Mouse (Mus musculus) kidney, embryonic 15.5 days (tissue): ENCODE measurements at regions not wholly inside any gene's neighbourhood (a gene's known extent, or its start where the extent isn't known, plus 50 kb on each side); places are given as distances from the start of the nearest gene placed in this dataset.

Experiments used
- ATAC-seq: fragments of 200-750 bp; cut with Nextera tagmentation; replicated peaks from 2 replicates; pipeline ENCODE4 v1.8.0; 2017; ENCODE audit warnings: moderate TSS enrichment; ENCODE audit not compliant: low FRiP score
- H3K27ac ChIP-seq: fragments of 300-500 bp; sonication (generic); 2 replicates; pipeline ENCODE4 v1.5.1; 2015; ENCODE audit warnings: mild to moderate bottlenecking, inconsistent platforms
- H3K27me3 ChIP-seq: fragments of 300-500 bp; sonication (generic); 2 replicates; pipeline ENCODE4 v1.6.1; 2015; ENCODE audit warnings: inconsistent platforms
- H3K36me3 ChIP-seq: fragments of 300-500 bp; sonication (generic); 2 replicates; pipeline ENCODE4 v1.6.1; 2015; ENCODE audit warnings: inconsistent platforms
- H3K4me1 ChIP-seq: fragments of 300-500 bp; sonication (generic); 2 replicates; pipeline ENCODE4 v1.6.1; 2015; ENCODE audit warnings: inconsistent platforms
- H3K4me2 ChIP-seq: fragments of 300-500 bp; sonication (generic); 2 replicates; pipeline ENCODE4 v1.6.1; 2015; ENCODE audit warnings: moderate library complexity, mild to moderate bottlenecking, inconsistent platforms
- H3K4me3 ChIP-seq: fragments of 300-500 bp; sonication (generic); replicated peaks from 2 replicates; pipeline ENCODE4 v1.5.1; 2015; ENCODE audit warnings: mild to moderate bottlenecking, inconsistent platforms
- H3K9ac ChIP-seq: fragments of 300-500 bp; sonication (generic); 2 replicates; pipeline ENCODE4 v1.6.1; 2015; ENCODE audit warnings: mild to moderate bottlenecking, inconsistent platforms
- H3K9me3 ChIP-seq: fragments of 300-500 bp; sonication (generic); replicated peaks from 2 replicates; pipeline ENCODE4 v1.6.1; 2016; ENCODE audit warnings: inconsistent platforms
- WGBS: fragments of 180-500 bp; shearing (Covaris S2); methylation state at CpG from one replicate; pipeline ENCODE4 v1.1.7; 2015; ENCODE audit warnings: mixed read lengths; 5-methylcytosine and 5-hydroxymethylcytosine counted together

GRCm38 (mm10) chr19:32912323-32912722 is 155.0 kb downstream of the Pten start:
- H3K27me3 ChIP-seq: no peaks in the 10 kb centered on the region
- peaks cover 7% of the 10 kb centered on the region; the same call in 1 of the 2 replicates for H3K4me1 ChIP-seq
- no peak for ATAC-seq
- H3K36me3 ChIP-seq: no peaks in the 10 kb centered on the region
- no peak overlapping the region for H3K27ac ChIP-seq
- 90% methylated on average over 3 of the region's 3 CpGs for WGBS
- no peak overlapping the region for H3K4me3 ChIP-seq
- H3K9me3 ChIP-seq: no peaks in the 10 kb centered on the region
- no peak overlapping the region for H3K9ac ChIP-seq
- H3K4me2 ChIP-seq: no peak overlapping the region

GRCm38 (mm10) chr19:32916507-32917280 is 159.4 kb downstream of the Pten start:
- Histone ChIP-seq H3K4me2 (no peak overlapping the region), H3K4me1 (peaks cover 7% of the 10 kb centered on the region; the same call in 1 of the 2 replicates), H3K9ac (no peak overlapping the region), H3K36me3 (no peaks in the 10 kb centered on the region), H3K4me3 (no peak overlapping the region), H3K27ac (no peak overlapping the region), H3K9me3 (no peaks in the 10 kb centered on the region), H3K27me3 (no peaks in the 10 kb centered on the region)
- WGBS: 48% methylated on average over 8 of the region's 8 CpGs
- ATAC-seq: peak; percentile 68

- H3K36me3 ChIP-seq: no peaks in the 10 kb centered on the region
- WGBS: 76% methylated on average over 3 of the region's 3 CpGs
- H3K27me3 ChIP-seq: no peaks in the 10 kb centered on the region
- H3K9me3 ChIP-seq: no peaks in the 10 kb centered on the region
- H3K4me1 ChIP-seq: peaks cover 7% of the 10 kb centered on the region; the same call in 1 of the 2 replicates
- no peak overlapping the region for H3K27ac ChIP-seq
- no peak for ATAC-seq
- H3K4me3 ChIP-seq: no peak overlapping the region
- no peak overlapping the region for H3K4me2 ChIP-seq
- H3K9ac ChIP-seq: no peak overlapping the region
Measured at GRCm38 (mm10) chr19:32921021-32921420, 163.7 kb downstream of the Pten start.

- no peak for ATAC-seq
- Histone ChIP-seq H3K27ac (no peak overlapping the region), H3K4me1 (0 out of 2 replicates have a peak, but pooled peaks cover 2% of the 10 kb centered on the region), H3K4me3 (no peak overlapping the region), H3K9ac (no peak overlapping the region), H3K27me3 (no peaks in the 10 kb centered on the region), H3K4me2 (no peak overlapping the region), H3K36me3 (no peaks in the 10 kb centered on the region), H3K9me3 (no peaks in the 10 kb centered on the region)
- WGBS: 95% methylated on average over 3 of the region's 3 CpGs
Measured at GRCm38 (mm10) chr19:32923911-32924310, 166.6 kb downstream of the Pten start.

GRCm38 (mm10) chr19:32925628-32926505 is 168.6 kb downstream of the Pten start:
- Histone ChIP-seq H3K4me1 (0 out of 2 replicates have a peak, but pooled peaks cover 2% of the 10 kb centered on the region), H3K27me3 (no peaks in the 10 kb centered on the region), H3K27ac (no peak overlapping the region), H3K9me3 (no peaks in the 10 kb centered on the region), H3K9ac (no peak overlapping the region), H3K36me3 (no peaks in the 10 kb centered on the region), H3K4me2 (no peak overlapping the region), H3K4me3 (no peak overlapping the region)
- 51% methylated on average over 6 of the region's 6 CpGs for WGBS
- ATAC-seq: no peak

- no peaks in the 10 kb centered on the region for H3K9me3 ChIP-seq
Measured at GRCm38 (mm10) chr19:32926571-32926970, 169.3 kb downstream of the Pten start.

GRCm38 (mm10) chr19:32933676-32934075 is 176.4 kb downstream of the Pten start:
- Histone ChIP-seq H3K4me3 (no peak overlapping the region), H3K9me3 (no peaks in the 10 kb centered on the region), H3K4me2 (no peak overlapping the region), H3K27ac (no peak overlapping the region), H3K4me1 (no peaks in the 10 kb centered on the region), H3K9ac (no peak overlapping the region), H3K36me3 (no peaks in the 10 kb centered on the region), H3K27me3 (no peaks in the 10 kb centered on the region)
- 81% methylated on average over 5 of the region's 5 CpGs for whole genome bisulfite sequencing
- ATAC-seq: no peak

More at GRCm38 (mm10) chr19:32926571-32926970, 169.3 kb downstream of the Pten start:
- H3K36me3 ChIP-seq: no peaks in the 10 kb centered on the region
- ATAC-seq: no peak
- no peak overlapping the region for H3K4me3 ChIP-seq
- H3K9ac ChIP-seq: no peak overlapping the region
- WGBS: 79% methylated on average over 4 of the region's 4 CpGs
- H3K27me3 ChIP-seq: no peaks in the 10 kb centered on the region
- H3K4me2 ChIP-seq: no peak overlapping the region
- H3K27ac ChIP-seq: no peak overlapping the region
- 0 out of 2 replicates have a peak, but pooled peaks cover 2% of the 10 kb centered on the region for H3K4me1 ChIP-seq

- no peak for ATAC-seq
- 84% methylated on average over 5 of the region's 5 CpGs for WGBS
Measured at GRCm38 (mm10) chr19:32935638-32936037, 178.3 kb downstream of the Pten start.

GRCm38 (mm10) chr19:32937591-32937990 is 180.3 kb downstream of the Pten start:
- H3K4me1 ChIP-seq: no peaks in the 10 kb centered on the region
- H3K36me3 ChIP-seq: no peaks in the 10 kb centered on the region
- 79% methylated on average over 6 of the region's 6 CpGs for WGBS
- no peak for ATAC-seq
- no peak overlapping the region for H3K4me3 ChIP-seq
- H3K4me2 ChIP-seq: no peak overlapping the region
- no peaks in the 10 kb centered on the region for H3K9me3 ChIP-seq
- no peaks in the 10 kb centered on the region for H3K27me3 ChIP-seq
- H3K27ac ChIP-seq: no peak overlapping the region
- no peak overlapping the region for H3K9ac ChIP-seq

More at GRCm38 (mm10) chr19:32935638-32936037, 178.3 kb downstream of the Pten start:
- Histone ChIP-seq H3K4me3 (no peak overlapping the region), H3K4me1 (no peaks in the 10 kb centered on the region), H3K27ac (no peak overlapping the region), H3K36me3 (no peaks in the 10 kb centered on the region), H3K9ac (no peak overlapping the region), H3K4me2 (no peak overlapping the region), H3K27me3 (no peaks in the 10 kb centered on the region), H3K9me3 (no peaks in the 10 kb centered on the region)

- Histone ChIP-seq H3K9me3 (no peaks in the 10 kb centered on the region), H3K4me3 (no peak overlapping the region), H3K9ac (no peak overlapping the region), H3K4me1 (no peaks in the 10 kb centered on the region), H3K4me2 (no peak overlapping the region), H3K36me3 (no peaks in the 10 kb centered on the region), H3K27ac (no peak overlapping the region), H3K27me3 (no peaks in the 10 kb centered on the region)
- WGBS: 80% methylated on average over 5 of the region's 5 CpGs
- ATAC-seq: no peak
Measured at GRCm38 (mm10) chr19:32939692-32940091, 182.4 kb downstream of the Pten start.

- no peak overlapping the region for H3K4me3 ChIP-seq
- H3K4me2 ChIP-seq: no peak overlapping the region
- ATAC-seq: no peak
- no peaks in the 10 kb centered on the region for H3K4me1 ChIP-seq
- H3K27me3 ChIP-seq: no peaks in the 10 kb centered on the region
- H3K27ac ChIP-seq: no peak overlapping the region
- no peaks in the 10 kb centered on the region for H3K36me3 ChIP-seq
- H3K9me3 ChIP-seq: no peaks in the 10 kb centered on the region
- 47% methylated on average over 6 of the region's 6 CpGs for WGBS
- H3K9ac ChIP-seq: no peak overlapping the region
Measured at GRCm38 (mm10) chr19:32940806-32941205, 183.5 kb downstream of the Pten start.

GRCm38 (mm10) chr19:32943594-32944230 is 186.4 kb downstream of the Pten start:
- no peaks in the 10 kb centered on the region for H3K36me3 ChIP-seq
- no peak overlapping the region for H3K9ac ChIP-seq
- H3K9me3 ChIP-seq: no peaks in the 10 kb centered on the region
- 55% methylated on average over 2 of the region's 2 CpGs for WGBS
- no peak for ATAC-seq
- H3K4me1 ChIP-seq: no peaks in the 10 kb centered on the region
- H3K4me3 ChIP-seq: no peak overlapping the region
- H3K27ac ChIP-seq: no peak overlapping the region
- H3K4me2 ChIP-seq: no peak overlapping the region
- H3K27me3 ChIP-seq: no peaks in the 10 kb centered on the region
